Mouse (Mus musculus): ENCODE measurements at regions not wholly inside any gene's neighbourhood (a gene's known extent, or its start where the extent isn't known, plus 50 kb on each side); places are given as distances from the start of the nearest gene placed in this dataset.

DNA sequence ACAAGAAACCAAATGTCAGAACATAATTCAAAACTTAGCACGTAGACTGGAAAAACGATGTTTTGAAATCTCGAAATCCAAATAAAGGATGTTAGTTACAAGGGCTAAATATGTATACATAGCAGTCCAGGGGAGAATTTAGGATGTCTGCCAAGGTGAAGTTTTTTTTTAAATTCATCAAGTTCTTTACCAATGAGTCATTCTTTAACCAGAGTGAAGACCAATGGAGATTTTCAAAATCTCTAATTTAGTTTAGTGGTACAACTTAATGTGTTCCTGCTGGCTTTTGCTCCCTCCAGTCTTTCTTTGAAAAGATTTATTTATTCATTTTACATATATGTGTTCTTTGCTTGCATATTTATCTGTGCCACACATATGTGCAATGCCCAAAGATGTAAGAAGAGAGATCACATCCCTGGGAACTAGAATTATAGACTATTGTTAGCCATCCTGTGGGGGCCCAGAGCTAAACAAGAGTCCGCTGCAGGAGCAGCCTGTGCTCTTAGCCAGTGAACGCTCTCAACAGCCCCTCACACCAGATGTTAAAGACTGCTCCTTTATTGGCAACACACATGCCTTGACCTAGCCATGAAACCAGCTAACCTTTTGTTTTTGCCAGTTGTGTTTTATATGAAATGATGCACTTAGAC is 130.6 kb upstream of the Rnd3 start:
- no peak for TF ChIP-seq CTCF (IDR thresholded peaks at IDR 0.05; ENCODE audit: borderline replicate concordance, extremely low read depth, insufficient read depth, insufficient read length)
- no peak for TF ChIP-seq POLR2A (IDR thresholded peaks at IDR 0.05; ENCODE audit: borderline replicate concordance, extremely low read depth, insufficient read depth, insufficient read length, poor library complexity, severe bottlenecking)
